Mouse (Mus musculus): ENCODE measurements at regions not wholly inside any gene's neighbourhood (a gene's known extent, or its start where the extent isn't known, plus 50 kb on each side); places are given as distances from the start of the nearest gene placed in this dataset.

GRCm38 (mm10) chr4:87371960-87372359, 141.7 kb upstream of the Slc24a2 start:
- WGBS: 53% methylated on average over 7 of the region's 7 CpGs
- Histone ChIP-seq H3K4me1 (ENCODE audit: insufficient read depth) (peaks cover 6% of the 10 kb centered on the region), H3K4me3 (ENCODE audit: low read depth, low read length) (no peak overlapping the region), H3K27me3 (ENCODE audit: insufficient read depth, low read length) (no peaks in the 10 kb centered on the region), H3K4me2 (ENCODE audit: low read depth) (no peak overlapping the region), H3K9ac (no peak overlapping the region), H3K36me3 (ENCODE audit: insufficient read depth) (no peaks in the 10 kb centered on the region), H3K27ac (ENCODE audit: low read depth, low read length) (no peak overlapping the region), H3K9me3 (ENCODE audit: low read length) (no peaks in the 10 kb centered on the region)
- ATAC-seq (no peak), DNase-seq (no peak)
- no peak for TF ChIP-seq CTCF (IDR thresholded peaks at IDR 0.05; ENCODE audit: low read depth)

DNA sequence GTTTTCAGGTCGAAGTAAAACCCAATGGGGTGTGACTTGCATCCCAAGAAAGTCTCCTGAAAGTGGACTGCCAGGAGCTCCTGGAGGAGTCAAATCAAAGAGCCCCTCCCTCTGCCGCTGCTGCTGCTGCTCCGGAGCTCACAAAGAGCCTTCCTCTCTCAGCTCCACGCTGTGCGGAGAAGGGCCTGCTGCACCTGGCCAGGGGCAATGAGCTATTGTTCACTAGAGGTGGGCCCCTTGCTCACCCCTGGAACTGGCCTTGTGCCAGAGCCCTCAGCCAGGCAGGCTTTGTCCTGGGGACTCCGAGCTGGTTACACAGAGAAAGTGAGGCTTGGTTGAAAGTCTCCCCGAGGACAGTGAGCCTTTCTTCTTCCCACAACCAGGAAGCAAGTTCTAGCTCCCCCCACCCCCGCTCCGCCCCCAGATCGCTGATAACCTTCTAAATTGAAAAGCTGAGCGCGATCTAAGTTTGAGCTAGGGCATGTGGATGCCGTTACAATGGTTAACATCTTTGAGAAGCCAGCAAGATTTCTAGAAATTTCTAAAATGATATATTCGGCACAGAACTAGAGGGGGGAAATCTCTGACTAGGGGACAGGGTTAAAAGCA, 139.5 kb upstream of the Slc24a2 start:
- H3K4me1 ChIP-seq (ENCODE audit: insufficient read depth): peaks cover 6% of the 10 kb centered on the region
- no peak overlapping the region for H3K27ac ChIP-seq (ENCODE audit: low read depth, low read length)
- H3K27me3 ChIP-seq (ENCODE audit: insufficient read depth, low read length): no peaks in the 10 kb centered on the region
- H3K9me3 ChIP-seq (ENCODE audit: low read length): no peaks in the 10 kb centered on the region
- DNase-seq: no peak
- no peaks in the 10 kb centered on the region for H3K36me3 ChIP-seq (ENCODE audit: insufficient read depth)
- H3K4me3 ChIP-seq (ENCODE audit: low read depth, low read length): peak overlapping the region; percentile 5; the same call in 1 of the 2 replicates
- peak overlapping the region; percentile 2; the same call in 1 of the 2 replicates for H3K9ac ChIP-seq
- peak overlapping the region; percentile 40 for H3K4me2 ChIP-seq (ENCODE audit: low read depth)
- TF ChIP-seq CTCF (IDR thresholded peaks at IDR 0.05; ENCODE audit: low read depth): no peak
- 7% methylated on average over 14 of the region's 14 CpGs for whole genome bisulfite sequencing
- no peak for ATAC-seq

DNA sequence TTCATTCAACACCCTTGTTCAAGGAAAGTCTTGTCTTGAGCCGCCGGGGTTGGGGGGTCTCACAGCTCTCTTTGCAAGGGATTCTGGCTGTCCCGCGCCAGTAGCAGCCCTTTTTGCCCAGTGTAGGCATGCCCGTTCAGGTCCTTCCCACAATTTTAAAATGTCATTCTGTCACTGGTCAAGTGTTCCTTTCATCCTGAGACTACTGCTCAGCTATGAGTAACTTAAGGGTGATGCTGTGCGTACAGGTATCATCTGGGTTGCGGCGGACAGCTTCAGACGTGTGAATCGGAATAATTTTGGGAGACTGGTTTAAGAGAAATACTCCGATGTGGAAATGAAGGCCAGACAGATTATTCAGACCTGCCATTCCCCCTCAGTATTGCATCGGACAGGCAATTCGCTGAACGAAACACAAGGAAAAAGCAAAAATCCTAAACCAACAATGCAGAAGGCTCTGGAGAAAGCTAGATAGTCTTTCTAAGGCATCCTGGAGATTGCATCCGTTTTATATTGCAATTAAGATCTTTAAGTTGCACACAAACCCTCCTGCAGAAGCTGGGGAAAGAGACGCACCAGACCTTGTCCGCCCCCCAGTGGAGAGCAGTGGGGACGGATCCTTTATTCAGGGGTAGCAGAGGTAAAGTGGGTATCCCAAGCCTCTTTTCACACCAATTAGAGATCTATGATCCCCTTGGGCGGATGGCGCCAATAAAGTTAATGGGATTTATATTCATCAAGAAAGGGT, 138.3 kb upstream of the Slc24a2 start:
- H3K36me3 ChIP-seq (ENCODE audit: insufficient read depth): no peaks in the 10 kb centered on the region
- TF ChIP-seq CTCF (IDR thresholded peaks at IDR 0.05; ENCODE audit: low read depth): peak; percentile 84
- H3K9me3 ChIP-seq (ENCODE audit: low read length): no peaks in the 10 kb centered on the region
- H3K27ac ChIP-seq (ENCODE audit: low read depth, low read length): peak overlapping the region; percentile 87
- DNase-seq: peak; percentile 85
- 2% methylated on average over 20 of the region's 20 CpGs for WGBS
- peak overlapping the region; percentile 71 for H3K9ac ChIP-seq
- H3K27me3 ChIP-seq (ENCODE audit: insufficient read depth, low read length): no peaks in the 10 kb centered on the region
- peak overlapping the region; percentile 73 for H3K4me2 ChIP-seq (ENCODE audit: low read depth)
- ATAC-seq: peak; percentile 82
- peaks cover 6% of the 10 kb centered on the region for H3K4me1 ChIP-seq (ENCODE audit: insufficient read depth)
- H3K4me3 ChIP-seq (ENCODE audit: low read depth, low read length): peak overlapping the region; percentile 53

DNA sequence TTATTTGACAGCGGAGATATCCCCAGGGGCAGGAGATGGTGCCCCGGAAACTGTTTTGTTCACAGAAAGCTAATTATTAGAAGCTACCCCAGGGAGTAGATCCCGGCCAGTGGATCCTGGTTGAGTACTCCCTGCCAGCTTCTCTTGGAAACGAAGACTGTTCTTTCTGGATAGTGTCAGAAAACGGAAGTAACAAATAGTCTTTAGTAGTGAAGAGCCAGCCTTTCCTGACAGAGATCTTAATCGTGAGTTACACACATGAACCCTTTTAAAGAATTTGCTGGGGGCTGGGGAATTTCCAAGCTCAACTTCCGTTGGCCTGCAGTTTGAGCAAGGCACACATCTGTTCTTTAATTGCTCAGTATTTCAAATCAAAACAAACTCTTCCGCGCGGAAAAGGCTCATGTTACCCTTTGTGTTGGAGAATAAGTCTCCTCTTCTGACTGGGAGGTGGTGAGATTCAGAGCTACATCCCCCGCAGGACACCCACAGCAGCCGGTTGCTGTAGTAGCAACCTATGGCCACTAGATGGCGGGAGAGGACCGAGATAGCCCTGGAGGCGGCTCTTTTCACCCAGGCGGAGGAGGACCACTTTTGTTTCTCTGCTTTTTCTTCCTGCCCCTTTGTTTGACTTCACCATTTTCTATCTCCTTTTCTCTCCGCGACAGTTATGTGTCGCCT, 137.6 kb upstream of the Slc24a2 start:
- H3K4me1 ChIP-seq (ENCODE audit: insufficient read depth): peaks cover 6% of the 10 kb centered on the region
- 9% methylated on average over 19 of the region's 19 CpGs for WGBS
- peak; percentile 97 for TF ChIP-seq CTCF (IDR thresholded peaks at IDR 0.05; ENCODE audit: low read depth)
- H3K27me3 ChIP-seq (ENCODE audit: insufficient read depth, low read length): no peaks in the 10 kb centered on the region
- peak overlapping the region; percentile 53 for H3K4me3 ChIP-seq (ENCODE audit: low read depth, low read length)
- peak overlapping the region; percentile 73 for H3K4me2 ChIP-seq (ENCODE audit: low read depth)
- peak overlapping the region; percentile 71 for H3K9ac ChIP-seq
- peak; percentile 94 for DNase-seq
- H3K27ac ChIP-seq (ENCODE audit: low read depth, low read length): peak overlapping the region; percentile 87
- no peaks in the 10 kb centered on the region for H3K36me3 ChIP-seq (ENCODE audit: insufficient read depth)
- ATAC-seq: peak; percentile 90
- no peaks in the 10 kb centered on the region for H3K9me3 ChIP-seq (ENCODE audit: low read length)

- Histone ChIP-seq H3K4me1 (ENCODE audit: insufficient read depth) (no peaks in the 10 kb centered on the region), H3K4me2 (ENCODE audit: low read depth) (no peak overlapping the region), H3K9ac (no peak overlapping the region), H3K27me3 (ENCODE audit: insufficient read depth, low read length) (no peaks in the 10 kb centered on the region), H3K36me3 (ENCODE audit: insufficient read depth) (no peaks in the 10 kb centered on the region), H3K27ac (ENCODE audit: low read depth, low read length) (no peak overlapping the region), H3K4me3 (ENCODE audit: low read depth, low read length) (no peak overlapping the region), H3K9me3 (ENCODE audit: low read length) (no peaks in the 10 kb centered on the region)
- peak; percentile 89 for DNase-seq
- 8% methylated on average over 6 of the region's 6 CpGs for WGBS
- ATAC-seq: peak; percentile 98
- peak; percentile 80 for TF ChIP-seq CTCF (IDR thresholded peaks at IDR 0.05; ENCODE audit: low read depth)
Observed at GRCm38 (mm10) chr4:87362201-87362600, 131.9 kb upstream of the Slc24a2 start.

- Histone ChIP-seq H3K4me1 (ENCODE audit: insufficient read depth) (no peaks in the 10 kb centered on the region), H3K9me3 (ENCODE audit: low read length) (no peaks in the 10 kb centered on the region), H3K4me3 (ENCODE audit: low read depth, low read length) (no peak overlapping the region), H3K9ac (no peak overlapping the region), H3K27me3 (ENCODE audit: insufficient read depth, low read length) (no peaks in the 10 kb centered on the region), H3K36me3 (ENCODE audit: insufficient read depth) (no peaks in the 10 kb centered on the region), H3K27ac (ENCODE audit: low read depth, low read length) (no peak overlapping the region), H3K4me2 (ENCODE audit: low read depth) (no peak overlapping the region)
- ATAC-seq (no peak), DNase-seq (no peak)
- TF ChIP-seq CTCF (IDR thresholded peaks at IDR 0.05; ENCODE audit: low read depth): peak; percentile 58
- WGBS: 52% methylated on average over 9 of the region's 9 CpGs
Observed at GRCm38 (mm10) chr4:87359483-87359882, 129.2 kb upstream of the Slc24a2 start.

DNA sequence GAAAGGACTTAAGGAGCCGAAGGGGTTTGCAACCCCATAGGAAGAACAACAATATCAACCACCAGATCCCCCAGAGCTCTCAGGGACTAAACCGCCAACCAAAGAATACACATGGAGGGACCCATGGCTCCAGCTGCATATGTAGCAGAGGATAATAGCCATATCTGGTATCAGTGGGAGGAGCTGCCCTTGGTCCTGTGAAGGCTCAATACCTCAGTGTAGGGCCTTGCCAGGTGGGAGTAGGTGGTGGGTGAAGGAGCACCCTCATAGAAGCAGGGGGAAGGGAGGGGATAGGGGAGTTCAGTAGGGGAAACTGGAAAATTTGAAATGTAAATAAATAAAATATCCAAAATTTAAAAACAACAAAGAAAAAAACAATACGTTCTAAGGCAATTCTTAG, 128.7 kb upstream of the Slc24a2 start:
- TF ChIP-seq CTCF (IDR thresholded peaks at IDR 0.05; ENCODE audit: low read depth): no peak
- H3K27ac ChIP-seq (ENCODE audit: low read depth, low read length): no peak overlapping the region
- no peaks in the 10 kb centered on the region for H3K27me3 ChIP-seq (ENCODE audit: insufficient read depth, low read length)
- no peak for ATAC-seq
- H3K9me3 ChIP-seq (ENCODE audit: low read length): no peaks in the 10 kb centered on the region
- WGBS: 98% methylated on average over 3 of the region's 3 CpGs
- H3K36me3 ChIP-seq (ENCODE audit: insufficient read depth): no peaks in the 10 kb centered on the region
- DNase-seq: no peak
- H3K4me3 ChIP-seq (ENCODE audit: low read depth, low read length): no peak overlapping the region
- no peak overlapping the region for H3K9ac ChIP-seq
- no peak overlapping the region for H3K4me2 ChIP-seq (ENCODE audit: low read depth)
- H3K4me1 ChIP-seq (ENCODE audit: insufficient read depth): no peaks in the 10 kb centered on the region
